Mouse (Mus musculus) hindbrain, embryonic 16.5 days (tissue): ENCODE results near the gene Igfbp4. TPM values are rescaled to one million over a fixed set of nuclear protein-coding genes. Genes with fewer than 3 reads are reported as not detected.

Source experiments
- ATAC-seq: fragments of 200-750 bp; cut with Nextera tagmentation; 2 replicates; pipeline ENCODE4 v1.8.0; 2017; ENCODE audit warnings: moderate TSS enrichment, moderate library complexity
- H3K27ac ChIP-seq: fragments of 300-500 bp; sonication (generic); 2 replicates; pipeline ENCODE4 v1.5.1; 2014; ENCODE audit warnings: low read depth, mild to moderate bottlenecking, control low read depth, low read length, moderate library complexity
- H3K27me3 ChIP-seq: fragments of 300-500 bp; sonication (generic); replicated peaks from 2 replicates; pipeline ENCODE4 v1.6.1; 2014; ENCODE audit warnings: low read length; ENCODE audit not compliant: control insufficient read depth, insufficient read depth
- H3K36me3 ChIP-seq: fragments of 300-500 bp; sonication (generic); 2 replicates; pipeline ENCODE4 v1.6.1; 2014; ENCODE audit warnings: mild to moderate bottlenecking, low read length, moderate library complexity, mixed read lengths; ENCODE audit not compliant: control insufficient read depth, insufficient read depth
- H3K4me1 ChIP-seq: fragments of 300-500 bp; sonication (generic); 2 replicates; pipeline ENCODE4 v1.6.1; 2014; ENCODE audit warnings: low read depth, low read length; ENCODE audit not compliant: control insufficient read depth, insufficient read depth
- H3K4me2 ChIP-seq: fragments of 300-500 bp; sonication (generic); 2 replicates; pipeline ENCODE4 v1.6.1; 2014; ENCODE audit warnings: mild to moderate bottlenecking, low read length, control low read depth, moderate library complexity
- H3K4me3 ChIP-seq: fragments of 300-500 bp; sonication (generic); 2 replicates; pipeline ENCODE4 v1.5.1; 2014; ENCODE audit warnings: mild to moderate bottlenecking, low read length, control low read depth, moderate library complexity
- H3K9ac ChIP-seq: fragments of 300-500 bp; sonication (generic); 2 replicates; pipeline ENCODE4 v1.6.1; 2014; ENCODE audit warnings: low read depth, mild to moderate bottlenecking, control low read depth, low read length, moderate library complexity
- H3K9me3 ChIP-seq: fragments of 300-500 bp; sonication (generic); 2 replicates; pipeline ENCODE4 v1.6.1; 2014; ENCODE audit warnings: mild to moderate bottlenecking, low read length, moderate library complexity; ENCODE audit not compliant: control insufficient read depth
- WGBS: fragments of 180-500 bp; shearing (Covaris S2); extraction: QIAGEN DNeasy Blood & Tissue Kit; methylation state at CpG from one replicate; pipeline ENCODE4 v1.1.7; 2014; 5-methylcytosine and 5-hydroxymethylcytosine counted together
- polyA plus RNA-seq: library from polyadenylated mRNA; unstranded; fragments of >200 nt; fragmentation: Nextera tagmentation; extraction: Ambion mirVana; gene quantifications from 2 replicates; pipeline ENCODE4 v1.2.1, GENCODE M21; 2015

The Igfbp4 gene
- polyA plus RNA-seq, 1 experiment from 2014 or later: 120 TPM

- Histone ChIP-seq H3K27ac (no peak overlapping the region), H3K4me2 (no peak overlapping the region), H3K27me3 (no peaks in the 10 kb centered on the region), H3K36me3 (no peaks in the 10 kb centered on the region), H3K4me3 (no peak overlapping the region), H3K9ac (no peak overlapping the region), H3K9me3 (no peaks in the 10 kb centered on the region), H3K4me1 (no peaks in the 10 kb centered on the region)
- no peak for ATAC-seq
- 88% methylated on average over 8 of the region's 8 CpGs for whole genome bisulfite sequencing
Measured at GRCm38 (mm10) chr11:99083516-99083915, 42.5 kb downstream of the Igfbp4 start.

- ATAC-seq: no peak
- no peaks in the 10 kb centered on the region for H3K27me3 ChIP-seq
- no peak overlapping the region for H3K4me2 ChIP-seq
- no peaks in the 10 kb centered on the region for H3K9me3 ChIP-seq
- no peaks in the 10 kb centered on the region for H3K4me1 ChIP-seq
- no peak overlapping the region for H3K9ac ChIP-seq
- H3K27ac ChIP-seq: no peak overlapping the region
- no peaks in the 10 kb centered on the region for H3K36me3 ChIP-seq
- H3K4me3 ChIP-seq: no peak overlapping the region
- 82% methylated on average over 9 of the region's 9 CpGs for WGBS
Measured at GRCm38 (mm10) chr11:99084366-99084765, 43.3 kb downstream of the Igfbp4 start.

GRCm38 (mm10) chr11:99088486-99088885, 47.4 kb downstream of the Igfbp4 start:
- no peak overlapping the region for H3K4me2 ChIP-seq
- no peak for ATAC-seq
- no peaks in the 10 kb centered on the region for H3K4me1 ChIP-seq
- H3K36me3 ChIP-seq: no peaks in the 10 kb centered on the region
- no peak overlapping the region for H3K27ac ChIP-seq
- H3K9me3 ChIP-seq: no peaks in the 10 kb centered on the region
- no peaks in the 10 kb centered on the region for H3K27me3 ChIP-seq
- H3K9ac ChIP-seq: no peak overlapping the region
- no peak overlapping the region for H3K4me3 ChIP-seq
- 77% methylated on average over 2 of the region's 2 CpGs for WGBS

GRCm38 (mm10) chr11:99089077-99089601, 48.1 kb downstream of the Igfbp4 start, which contains the start of gene Tns4:
TSS of gene Tns4 (minus strand) at chr11:99089306.
- ATAC-seq: no peak
- Histone ChIP-seq H3K4me2 (no peak within 1 kb of the TSS), H3K27me3 (no peaks in the 10 kb centered on the region), H3K9me3 (no peaks in the 10 kb centered on the region), H3K4me3 (no peak within 1 kb of the TSS), H3K4me1 (no peaks in the 10 kb centered on the region), H3K36me3 (no peaks in the 10 kb centered on the region), H3K27ac (no peak within 1 kb of the TSS), H3K9ac (no peak within 1 kb of the TSS)
- 68% methylated on average over 14 of the region's 14 CpGs for WGBS

- Histone ChIP-seq H3K27me3 (no peaks in the 10 kb centered on the region), H3K4me3 (no peak overlapping the region), H3K4me2 (no peak overlapping the region), H3K4me1 (no peaks in the 10 kb centered on the region), H3K36me3 (no peaks in the 10 kb centered on the region), H3K27ac (no peak overlapping the region), H3K9me3 (no peaks in the 10 kb centered on the region), H3K9ac (no peak overlapping the region)
- 93% methylated on average over 8 of the region's 8 CpGs for WGBS
- ATAC-seq: no peak
Measured at GRCm38 (mm10) chr11:99090391-99090790, 49.3 kb downstream of the Igfbp4 start.

- no peaks in the 10 kb centered on the region for H3K9me3 ChIP-seq
- no peak overlapping the region for H3K9ac ChIP-seq
- H3K4me3 ChIP-seq: no peak overlapping the region
- no peak overlapping the region for H3K4me2 ChIP-seq
- no peak overlapping the region for H3K27ac ChIP-seq
- no peaks in the 10 kb centered on the region for H3K36me3 ChIP-seq
- H3K27me3 ChIP-seq: no peaks in the 10 kb centered on the region
- 69% methylated on average over 2 of the region's 2 CpGs for WGBS
- no peaks in the 10 kb centered on the region for H3K4me1 ChIP-seq
- no peak for ATAC-seq
Measured at GRCm38 (mm10) chr11:99091666-99092065, 50.6 kb downstream of the Igfbp4 start.

GRCm38 (mm10) chr11:99093740-99094139, 52.7 kb downstream of the Igfbp4 start:
- H3K4me2 ChIP-seq: no peak overlapping the region
- no peaks in the 10 kb centered on the region for H3K36me3 ChIP-seq
- H3K27me3 ChIP-seq: no peaks in the 10 kb centered on the region
- ATAC-seq: no peak
- H3K27ac ChIP-seq: no peak overlapping the region
- no peak overlapping the region for H3K4me3 ChIP-seq
- WGBS: 88% methylated on average over 7 of the region's 7 CpGs
- no peak overlapping the region for H3K9ac ChIP-seq
- no peaks in the 10 kb centered on the region for H3K4me1 ChIP-seq
- H3K9me3 ChIP-seq: no peaks in the 10 kb centered on the region

- ATAC-seq: no peak
- 74% methylated on average over 2 of the region's 2 CpGs for WGBS
Measured at GRCm38 (mm10) chr11:99094911-99095676, 54.0 kb downstream of the Igfbp4 start.

GRCm38 (mm10) chr11:99095759-99096158, 54.7 kb downstream of the Igfbp4 start:
- no peaks in the 10 kb centered on the region for H3K9me3 ChIP-seq
- no peak overlapping the region for H3K9ac ChIP-seq
- no peaks in the 10 kb centered on the region for H3K27me3 ChIP-seq
- no peak overlapping the region for H3K4me2 ChIP-seq
- H3K4me1 ChIP-seq: no peaks in the 10 kb centered on the region
- WGBS: 74% methylated on average over 4 of the region's 4 CpGs
- no peak overlapping the region for H3K27ac ChIP-seq
- H3K4me3 ChIP-seq: no peak overlapping the region
- H3K36me3 ChIP-seq: no peaks in the 10 kb centered on the region
- ATAC-seq: no peak

More at GRCm38 (mm10) chr11:99094911-99095676, 54.0 kb downstream of the Igfbp4 start:
- H3K27me3 ChIP-seq: no peaks in the 10 kb centered on the region
- H3K9me3 ChIP-seq: no peaks in the 10 kb centered on the region
- H3K36me3 ChIP-seq: no peaks in the 10 kb centered on the region
- H3K9ac ChIP-seq: no peak overlapping the region
- H3K4me1 ChIP-seq: no peaks in the 10 kb centered on the region
- no peak overlapping the region for H3K4me2 ChIP-seq
- H3K27ac ChIP-seq: no peak overlapping the region
- H3K4me3 ChIP-seq: no peak overlapping the region
